Mouse (Mus musculus) lung, postnatal 0 days (tissue): ENCODE measurements around the gene Vgll4.

ENCODE experiments used
- CTCF ChIP-seq: IDR thresholded peaks from 2 replicates; pipeline ENCODE4 v1.5.1; 2016; ENCODE audit warnings: antibody characterized with exemption, mild to moderate bottlenecking
- EP300 ChIP-seq: IDR thresholded peaks from 2 replicates; pipeline ENCODE4 v1.6.1; 2016; ENCODE audit warnings: antibody characterized with exemption, mild to moderate bottlenecking, control low read depth

DNA sequence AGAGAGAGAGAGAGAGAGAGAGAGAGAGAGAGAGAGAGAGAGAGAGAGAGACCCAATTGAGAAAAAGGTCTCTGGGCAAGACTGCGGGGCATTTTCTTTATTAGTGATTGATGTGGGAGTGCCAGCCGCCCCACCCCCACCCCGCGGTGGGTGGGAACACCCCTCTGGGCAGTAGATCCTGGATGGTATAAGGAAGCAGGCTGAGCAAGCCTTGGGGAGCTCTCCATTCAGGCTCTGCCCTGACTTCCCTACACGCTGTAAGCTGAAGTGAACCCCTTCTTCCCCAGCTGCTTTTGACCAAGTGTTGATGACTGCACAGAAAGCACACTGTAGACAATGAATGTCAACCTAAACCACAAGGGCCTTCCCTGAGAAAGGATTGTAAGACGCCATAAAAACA is 592 bp upstream of the Vgll4 start:
- TF ChIP-seq CTCF (no peak), EP300 (no peak)
